Mouse (Mus musculus) kidney, adult 2 months (tissue): ENCODE data around the gene Ighmbp2.

Experiments
- CTCF ChIP-seq: fragments of 200-500 bp; conservative IDR thresholded peaks from 2 replicates; pipeline ENCODE4 v1.5.1; 2011; ENCODE audit warnings: low read depth, mild to moderate bottlenecking, control low read depth, low read length, moderate library complexity, mixed read lengths; ENCODE audit not compliant: insufficient read depth, insufficient read length
- POLR2A ChIP-seq: fragments of 200-500 bp; IDR thresholded peaks from one replicate; pipeline ENCODE4 v1.6.1; 2011; ENCODE audit warnings: low read depth, low read length, control low read depth

GRCm38 (mm10) chr19:3275744-3276365 lies 7.0 kb downstream of the Ighmbp2 start:
- no peak for TF ChIP-seq CTCF
- no peak for TF ChIP-seq POLR2A
